Comparison of ENCODE assay signal across 20 mouse cellular contexts in genomic region chr1:55963867-55964266, GRCm38 (mm10).
A peak's percentile ranks its signal among the peaks of the same experiment; 100 is the strongest.
DNase-seq lines count a peak whose midpoint lies in the region; ATAC-seq lines count a peak whose summit lies in the region.
"Had no signal": no experiment of that assay in that cellular context is flagged by ENCODE, and none has a peak within 500 bp of the region (broad histone marks: within the 10 kb centered on the region; RNA-seq: fewer than 3 reads in every experiment).

No protein-coding gene starts in this region.

- peak; percentile 51 for DNase-seq in large intestine, adult 2 months (ENCODE audit: low read depth, low spot score)
- DNase-seq in embryo, embryonic 9.5 days (ENCODE audit: extremely low spot score): no peak
- no peak for DNase-seq in spleen, postnatal 10 days (ENCODE audit: low spot score in 2 of 2)
- DNase-seq in left cerebral cortex, postnatal 25 days (ENCODE audit: low spot score in 2 of 2): no peak
- DNase-seq: adrenal gland, adult 2 months; adrenal gland, postnatal 10 days; adrenal gland, postnatal 25 days; cerebellum, adult 11 months; cerebellum, adult 18-20 months; cerebellum, adult 8-10 months; cerebellum, adult 9-11 months; cerebellum, postnatal 14 days; cerebellum, postnatal 36 days; embryo, embryonic 11 days had no signal

- peak; percentile 67 for ATAC-seq in intestine, embryonic 15.5 days
- ATAC-seq in intestine, embryonic 16.5 days: peak; percentile 74
- ATAC-seq: forebrain, embryonic 13.5 days; forebrain, embryonic 15.5 days had no signal

- H3K4me3 ChIP-seq in intestine, embryonic 15.5 days (replicated peaks): no peak overlapping the region
- no peak overlapping the region for H3K4me3 ChIP-seq in intestine, embryonic 16.5 days (ENCODE audit: low read length)
- H3K4me3 ChIP-seq: embryonic facial prominence, embryonic 10.5 days; embryonic facial prominence, embryonic 12.5 days; forebrain, embryonic 13.5 days; forebrain, embryonic 15.5 days had no signal

- H3K27me3 ChIP-seq in intestine, embryonic 15.5 days (replicated peaks): no peaks in the 10 kb centered on the region
- H3K27me3 ChIP-seq in intestine, embryonic 16.5 days (replicated peaks; ENCODE audit: control insufficient read depth, insufficient read depth, low read length): no peaks in the 10 kb centered on the region
- H3K27me3 ChIP-seq: forebrain, embryonic 13.5 days; forebrain, embryonic 15.5 days had no signal

- H3K4me1 ChIP-seq in intestine, embryonic 15.5 days (replicated peaks): no peaks in the 10 kb centered on the region
- H3K4me1 ChIP-seq in intestine, embryonic 16.5 days (ENCODE audit: control insufficient read depth, insufficient read depth, low read length): no peaks in the 10 kb centered on the region
- H3K4me1 ChIP-seq: embryonic facial prominence, embryonic 10.5 days; embryonic facial prominence, embryonic 12.5 days; forebrain, embryonic 13.5 days; forebrain, embryonic 15.5 days had no signal

- no peak overlapping the region for H3K9ac ChIP-seq in intestine, embryonic 15.5 days
- no peak overlapping the region for H3K9ac ChIP-seq in intestine, embryonic 16.5 days (ENCODE audit: low read depth, low read length)
- H3K9ac ChIP-seq: embryonic facial prominence, embryonic 12.5 days; forebrain, embryonic 13.5 days; forebrain, embryonic 15.5 days had no signal

- intact Hi-C loops in left cerebral cortex, postnatal 25 days (cut with DNase I): no loop called here

- no peak overlapping the region for H3K27ac ChIP-seq in intestine, embryonic 15.5 days
- no peak overlapping the region for H3K27ac ChIP-seq in intestine, embryonic 16.5 days (ENCODE audit: low read length)
- H3K27ac ChIP-seq: embryonic facial prominence, embryonic 10.5 days; embryonic facial prominence, embryonic 12.5 days; forebrain, embryonic 13.5 days; forebrain, embryonic 15.5 days had no signal

- H3K9me3 ChIP-seq in intestine, embryonic 15.5 days: no peaks in the 10 kb centered on the region
- no peaks in the 10 kb centered on the region for H3K9me3 ChIP-seq in intestine, embryonic 16.5 days (ENCODE audit: control insufficient read depth, low read length)
- H3K9me3 ChIP-seq: embryonic facial prominence, embryonic 10.5 days; embryonic facial prominence, embryonic 12.5 days; forebrain, embryonic 13.5 days; forebrain, embryonic 15.5 days had no signal

- H3K36me3 ChIP-seq in intestine, embryonic 15.5 days: no peaks in the 10 kb centered on the region
- no peaks in the 10 kb centered on the region for H3K36me3 ChIP-seq in intestine, embryonic 16.5 days (ENCODE audit: control insufficient read depth, insufficient read depth, low read length)
- H3K36me3 ChIP-seq: embryonic facial prominence, embryonic 10.5 days; embryonic facial prominence, embryonic 12.5 days; forebrain, embryonic 15.5 days had no signal

- 64% methylated on average over 5 of the region's 5 CpGs for WGBS in intestine, embryonic 15.5 days
- 53% methylated on average over 5 of the region's 5 CpGs for WGBS in intestine, embryonic 16.5 days
- 24% methylated on average over 5 of the region's 5 CpGs for WGBS in large intestine, adult 2 months

- H3K4me2 ChIP-seq in intestine, embryonic 15.5 days (replicated peaks): no peak overlapping the region
- no peak overlapping the region for H3K4me2 ChIP-seq in intestine, embryonic 16.5 days (ENCODE audit: low read depth, low read length)
- H3K4me2 ChIP-seq: embryonic facial prominence, embryonic 12.5 days; forebrain, embryonic 13.5 days; forebrain, embryonic 15.5 days had no signal
